Mouse (Mus musculus) Muller cell, postnatal 12 days (primary cell): ENCODE results near the gene Clec14a.
"Not testable (repeated sequence)": the region's sequence is repeated elsewhere in the genome, so short reads cannot be mapped to it uniquely, and the experiment has no call there.

ENCODE experiments used
- DNase-seq: peaks from one replicate; pipeline ENCODE4 v3.0.0-alpha.2; 2015; ENCODE audit errors: inconsistent ontology term

The Clec14a gene

GRCm38 (mm10) chr12:58268563-58269501 is at the start of gene Clec14a:
TSS of gene Clec14a (minus strand) at chr12:58269290.
- peak; percentile 12 for DNase-seq

- DNase-seq: no peak
Measured at GRCm38 (mm10) chr12:58307835-58308234, 38.7 kb upstream of the Clec14a start.

- DNase-seq: not testable (repeated sequence)
Measured at GRCm38 (mm10) chr12:58306402-58306801, 37.3 kb upstream of the Clec14a start.

GRCm38 (mm10) chr12:58305567-58305966 is 36.5 kb upstream of the Clec14a start:
- no peak for DNase-seq

GRCm38 (mm10) chr12:58296980-58297379 is 27.9 kb upstream of the Clec14a start:
- no peak for DNase-seq

GRCm38 (mm10) chr12:58285912-58286311 is 16.8 kb upstream of the Clec14a start:
- DNase-seq: no peak

- DNase-seq: no peak
Measured at GRCm38 (mm10) chr12:58270520-58270919, 1.4 kb upstream of the Clec14a start.

GRCm38 (mm10) chr12:58269505-58269904 is 415 bp upstream of the Clec14a start:
- DNase-seq: no peak

- peak; percentile 41 for DNase-seq
Measured at GRCm38 (mm10) chr12:58268186-58268562, 916 bp downstream of the Clec14a start.

GRCm38 (mm10) chr12:58267779-58268178 is 1.3 kb downstream of the Clec14a start:
- no peak for DNase-seq

GRCm38 (mm10) chr12:58251901-58252300 is 17.2 kb downstream of the Clec14a start:
- no peak for DNase-seq

- no peak for DNase-seq
Measured at GRCm38 (mm10) chr12:58232489-58232888, 36.6 kb downstream of the Clec14a start.

GRCm38 (mm10) chr12:58225644-58226043 is 43.4 kb downstream of the Clec14a start:
- no peak for DNase-seq

- DNase-seq: no peak
Measured at GRCm38 (mm10) chr12:58219078-58219477, 50.0 kb downstream of the Clec14a start.

GRCm38 (mm10) chr12:58216218-58216617 is 52.9 kb downstream of the Clec14a start:
- no peak for DNase-seq
